Mouse (Mus musculus) liver, embryonic 13.5 days (tissue): Measurements from ENCODE around the gene Txn2. TPM values are rescaled to one million over a fixed set of nuclear protein-coding genes. Genes with fewer than 3 reads are reported as not detected.
A peak's percentile ranks its signal among the peaks of the same experiment; 100 is the strongest.

Experiments used
- ATAC-seq: fragments of 200-750 bp; cut with Nextera tagmentation; 2 replicates; pipeline ENCODE4 v1.8.0; 2017; ENCODE audit warnings: low read depth, mild to moderate bottlenecking, moderate number of reproducible peaks, moderate library complexity
- DNase-seq: peaks from one replicate; pipeline ENCODE4 v3.0.0; 2022
- H3K27ac ChIP-seq: fragments of 300-500 bp; sonication (generic); 2 replicates; pipeline ENCODE4 v1.5.1; 2015; ENCODE audit warnings: moderate library complexity, mild to moderate bottlenecking, inconsistent platforms
- H3K27me3 ChIP-seq: fragments of 300-500 bp; sonication (generic); 2 replicates; pipeline ENCODE4 v1.6.1; 2015; ENCODE audit warnings: mild to moderate bottlenecking, inconsistent platforms
- H3K36me3 ChIP-seq: fragments of 300-500 bp; sonication (generic); 2 replicates; pipeline ENCODE4 v1.6.1; 2015; ENCODE audit warnings: mild to moderate bottlenecking, inconsistent platforms
- H3K4me1 ChIP-seq: fragments of 300-500 bp; sonication (generic); replicated peaks from 2 replicates; pipeline ENCODE4 v1.6.1; 2015; ENCODE audit warnings: inconsistent platforms
- H3K4me2 ChIP-seq: fragments of 300-500 bp; sonication (generic); 2 replicates; pipeline ENCODE4 v1.6.1; 2015; ENCODE audit warnings: inconsistent platforms, mild to moderate bottlenecking, moderate library complexity
- H3K4me3 ChIP-seq: fragments of 300-500 bp; sonication (generic); replicated peaks from 2 replicates; pipeline ENCODE4 v1.5.1; 2015; ENCODE audit warnings: mild to moderate bottlenecking, inconsistent platforms
- H3K9ac ChIP-seq: fragments of 300-500 bp; sonication (generic); 2 replicates; pipeline ENCODE4 v1.6.1; 2015; ENCODE audit warnings: mild to moderate bottlenecking, inconsistent platforms
- H3K9me3 ChIP-seq: fragments of 300-500 bp; sonication (generic); replicated peaks from 2 replicates; pipeline ENCODE4 v1.6.1; 2016; ENCODE audit warnings: inconsistent platforms
- WGBS: fragments of 180-500 bp; shearing (Covaris S2); methylation state at CpG from one replicate; pipeline ENCODE4 v1.1.7; 2015; ENCODE audit not compliant: insufficient replicate concordance; 5-methylcytosine and 5-hydroxymethylcytosine counted together
- polyA plus RNA-seq: library from polyadenylated mRNA; unstranded; fragments of >200 nt; fragmentation: Nextera tagmentation; extraction: Ambion mirVana; gene quantifications from 2 replicates; pipeline ENCODE4 v1.2.1, GENCODE M21; 2015

Gene Txn2
- polyA plus RNA-seq, 1 experiment from 2014 or later, result 238 TPM

DNA sequence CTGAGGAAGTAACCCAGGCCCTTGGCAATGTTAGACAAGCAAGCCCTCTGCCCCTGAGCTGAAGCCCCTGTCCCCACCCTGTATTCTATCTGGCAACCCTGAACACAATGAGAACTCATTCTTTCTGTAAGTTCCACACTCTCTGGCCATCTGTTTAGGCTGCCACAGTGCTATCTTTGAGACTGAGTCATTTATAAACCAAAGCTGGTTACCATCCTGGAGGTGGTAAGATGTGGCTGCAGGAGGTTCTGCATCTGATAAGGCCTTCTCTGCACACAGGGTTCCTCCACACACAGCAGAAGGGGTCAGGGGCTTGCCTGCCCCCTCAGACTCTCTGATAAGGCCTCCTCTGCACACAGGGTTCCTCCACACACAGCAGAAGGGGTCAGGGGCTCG is 41.7 kb downstream of the Txn2 start:
- H3K4me3 ChIP-seq, result no peak overlapping the region
- WGBS, result 17% methylated on average over 1 of the region's 1 CpGs
- H3K4me1 ChIP-seq, result peaks cover 51% of the 10 kb centered on the region
- no peaks in the 10 kb centered on the region for H3K36me3 ChIP-seq
- no peak overlapping the region for H3K4me2 ChIP-seq
- H3K9ac ChIP-seq, result no peak overlapping the region
- H3K27ac ChIP-seq, result no peak overlapping the region
- peaks cover 2% of the 10 kb centered on the region; the same call in 1 of the 2 replicates for H3K27me3 ChIP-seq
- DNase-seq, result no peak
- no peak for ATAC-seq
- H3K9me3 ChIP-seq, result no peaks in the 10 kb centered on the region

DNA sequence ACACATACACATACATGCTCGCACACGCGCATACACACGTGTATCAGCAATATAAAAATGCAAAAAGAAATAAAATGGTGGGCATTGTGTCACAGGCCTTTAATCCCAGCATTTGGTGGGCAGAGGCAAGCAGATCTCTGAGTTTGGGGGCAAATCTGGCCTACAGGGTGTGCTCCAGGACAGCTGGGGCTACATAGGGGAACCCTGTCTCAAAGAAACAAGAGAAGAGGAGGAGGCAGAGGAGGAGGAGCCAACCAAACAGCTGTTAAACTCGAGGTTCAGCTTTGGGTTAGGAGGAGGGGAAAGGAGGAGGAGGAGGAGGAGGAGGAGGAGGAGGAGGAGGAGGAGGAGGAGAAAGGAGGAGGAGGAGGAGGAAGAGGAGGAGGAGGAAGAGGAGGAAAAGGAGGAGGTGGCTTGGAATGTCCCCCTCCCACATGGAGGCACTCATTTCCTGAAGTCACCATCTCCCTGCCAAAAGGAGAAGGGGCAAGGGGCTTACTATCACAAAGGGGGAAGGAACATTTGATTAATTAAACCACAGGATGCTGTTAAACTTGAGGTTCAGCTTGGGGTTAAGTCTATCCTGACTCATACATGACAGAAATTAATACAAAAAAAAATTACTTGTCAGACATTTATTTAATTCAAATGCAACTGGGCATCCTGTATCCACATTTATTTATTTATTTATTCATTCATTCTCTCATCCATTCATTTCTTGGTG is 42.3 kb downstream of the Txn2 start:
- Histone ChIP-seq H3K27ac (no peak overlapping the region), H3K9ac (no peak overlapping the region), H3K4me1 (peaks cover 53% of the 10 kb centered on the region), H3K4me2 (no peak overlapping the region), H3K9me3 (no peaks in the 10 kb centered on the region), H3K27me3 (peaks cover 2% of the 10 kb centered on the region; the same call in 1 of the 2 replicates), H3K4me3 (no peak overlapping the region), H3K36me3 (no peaks in the 10 kb centered on the region)
- ATAC-seq, result no peak
- DNase-seq, result no peak
- 65% methylated on average over 5 of the region's 5 CpGs for WGBS

DNA sequence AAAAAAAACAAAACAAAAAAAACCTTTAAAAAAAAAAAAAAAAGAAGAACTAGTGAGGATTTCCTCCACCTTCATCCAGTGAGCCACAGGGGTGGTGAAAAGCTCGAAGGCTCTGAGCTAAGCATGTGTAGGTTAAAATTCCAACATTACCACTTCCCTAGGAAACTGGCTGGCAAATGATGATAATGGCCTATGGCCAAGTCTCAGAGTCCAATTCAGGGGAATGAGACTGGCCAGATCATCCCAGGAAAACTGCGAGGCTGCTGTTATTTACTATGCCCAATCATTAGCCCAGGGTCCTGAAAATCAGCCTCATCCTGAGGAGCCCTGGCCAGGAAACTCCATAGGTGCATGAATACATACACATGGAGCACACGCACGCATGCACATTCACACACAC is 42.9 kb downstream of the Txn2 start:
- no peak overlapping the region for H3K4me3 ChIP-seq
- H3K4me1 ChIP-seq, result peaks cover 57% of the 10 kb centered on the region
- no peak for ATAC-seq
- H3K27me3 ChIP-seq, result peaks cover 2% of the 10 kb centered on the region; the same call in 1 of the 2 replicates
- no peak overlapping the region for H3K27ac ChIP-seq
- 63% methylated on average over 4 of the region's 4 CpGs for WGBS
- no peaks in the 10 kb centered on the region for H3K9me3 ChIP-seq
- H3K9ac ChIP-seq, result no peak overlapping the region
- DNase-seq, result no peak
- no peak overlapping the region for H3K4me2 ChIP-seq
- H3K36me3 ChIP-seq, result no peaks in the 10 kb centered on the region

DNA sequence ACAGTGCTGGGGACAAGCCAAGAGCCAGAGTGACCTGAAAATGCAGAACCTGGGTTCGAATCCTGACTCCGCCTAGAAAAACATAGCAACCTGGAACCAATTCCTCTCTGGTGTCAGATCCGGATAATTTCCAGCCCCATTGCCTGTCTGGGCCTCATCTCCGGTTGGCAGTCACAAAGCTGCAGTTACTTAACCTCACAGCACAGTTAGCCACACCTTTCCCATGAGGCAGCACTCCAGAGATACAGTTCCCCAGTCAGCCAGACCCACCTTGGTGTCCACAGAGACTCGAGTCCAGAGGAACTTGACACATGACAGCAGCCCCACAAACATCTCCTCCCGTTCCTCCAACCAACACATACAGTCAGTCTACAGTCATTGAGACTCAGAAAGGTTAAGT is 43.6 kb downstream of the Txn2 start:
- Histone ChIP-seq H3K27ac (no peak overlapping the region), H3K27me3 (peaks cover 2% of the 10 kb centered on the region; the same call in 1 of the 2 replicates), H3K36me3 (no peaks in the 10 kb centered on the region), H3K4me3 (no peak overlapping the region), H3K4me2 (no peak overlapping the region), H3K9me3 (no peaks in the 10 kb centered on the region), H3K4me1 (peaks cover 61% of the 10 kb centered on the region), H3K9ac (no peak overlapping the region)
- 49% methylated on average over 6 of the region's 6 CpGs for WGBS
- ATAC-seq (no peak), DNase-seq (no peak)

DNA sequence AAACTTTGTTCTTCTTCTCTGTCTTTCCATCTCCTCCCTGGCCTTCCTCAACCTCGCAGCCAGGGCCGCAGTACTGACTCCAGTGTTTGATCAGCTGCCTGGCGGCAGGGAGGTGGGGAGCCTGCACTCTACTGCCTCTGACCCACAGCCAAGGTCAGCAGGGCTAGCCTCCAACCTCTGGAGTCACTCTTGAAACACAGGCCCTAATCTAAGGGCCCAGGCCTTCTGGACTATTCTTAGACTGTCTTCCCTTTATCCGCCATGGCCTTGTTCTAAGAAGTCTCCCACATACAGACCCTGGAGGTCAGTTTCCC is 45.2 kb downstream of the Txn2 start:
- Histone ChIP-seq H3K4me2 (no peak overlapping the region), H3K9me3 (no peaks in the 10 kb centered on the region), H3K27ac (peak overlapping the region; percentile 50), H3K27me3 (peaks cover 2% of the 10 kb centered on the region; the same call in 1 of the 2 replicates), H3K9ac (no peak overlapping the region), H3K4me1 (peaks cover 58% of the 10 kb centered on the region), H3K36me3 (no peaks in the 10 kb centered on the region), H3K4me3 (no peak overlapping the region)
- DNase-seq (no peak), ATAC-seq (no peak)
- whole genome bisulfite sequencing, result 70% methylated on average over 4 of the region's 4 CpGs

DNA sequence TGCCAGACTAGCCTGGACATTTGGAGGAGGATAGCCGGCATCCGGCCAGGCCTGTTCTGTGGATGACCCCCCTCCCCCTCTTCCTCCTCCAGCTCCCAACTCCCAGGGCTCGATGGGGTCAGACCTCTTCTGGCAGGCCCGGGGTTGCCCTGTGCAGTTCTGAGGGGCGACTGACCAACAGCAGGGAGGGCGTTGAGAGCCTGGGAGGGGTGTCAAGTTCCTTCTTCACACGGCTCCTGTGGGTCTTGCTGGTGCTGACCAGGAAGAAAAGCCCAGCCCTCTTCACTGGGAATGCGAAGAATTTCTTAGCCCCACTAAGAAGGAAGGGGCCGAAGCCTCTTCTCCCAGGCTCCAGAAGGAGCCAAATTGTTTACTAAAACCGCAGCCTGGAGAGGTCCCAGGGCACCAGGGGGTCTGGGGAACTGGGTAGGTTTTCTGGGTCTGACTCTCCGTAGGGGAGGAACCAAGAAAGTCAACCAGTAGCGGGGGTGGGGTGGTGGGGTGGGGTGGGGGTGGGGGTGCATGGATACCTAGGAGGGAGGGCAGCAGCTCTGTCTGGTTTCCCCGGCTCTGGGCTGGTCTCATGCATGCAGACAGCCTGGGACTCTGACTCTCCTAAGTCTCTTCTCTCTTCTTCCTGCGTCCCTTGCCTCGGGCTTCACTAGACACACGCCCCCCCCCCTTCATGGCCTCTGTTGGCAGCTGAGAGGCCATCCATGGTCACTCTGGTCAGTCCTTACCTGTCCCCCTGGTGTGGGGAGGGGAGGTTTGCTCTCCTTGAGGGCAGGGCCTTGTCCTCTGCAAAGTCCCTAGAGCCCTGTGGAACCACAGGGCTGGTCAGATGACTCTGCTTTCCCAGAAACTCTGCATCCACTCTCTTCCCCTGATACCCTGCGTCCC is 45.8 kb downstream of the Txn2 start:
- WGBS, result 35% methylated on average over 16 of the region's 17 CpGs
- Histone ChIP-seq H3K4me3 (no peak overlapping the region), H3K9ac (peak overlapping the region; percentile 13; the same call in 1 of the 2 replicates), H3K36me3 (no peaks in the 10 kb centered on the region), H3K27ac (peak overlapping the region; percentile 61), H3K4me2 (peak overlapping the region; percentile 32; the same call in 1 of the 2 replicates), H3K9me3 (no peaks in the 10 kb centered on the region), H3K4me1 (peaks cover 56% of the 10 kb centered on the region), H3K27me3 (no peaks in the 10 kb centered on the region; the same call in 1 of the 2 replicates)
- DNase-seq (no peak), ATAC-seq (no peak)

DNA sequence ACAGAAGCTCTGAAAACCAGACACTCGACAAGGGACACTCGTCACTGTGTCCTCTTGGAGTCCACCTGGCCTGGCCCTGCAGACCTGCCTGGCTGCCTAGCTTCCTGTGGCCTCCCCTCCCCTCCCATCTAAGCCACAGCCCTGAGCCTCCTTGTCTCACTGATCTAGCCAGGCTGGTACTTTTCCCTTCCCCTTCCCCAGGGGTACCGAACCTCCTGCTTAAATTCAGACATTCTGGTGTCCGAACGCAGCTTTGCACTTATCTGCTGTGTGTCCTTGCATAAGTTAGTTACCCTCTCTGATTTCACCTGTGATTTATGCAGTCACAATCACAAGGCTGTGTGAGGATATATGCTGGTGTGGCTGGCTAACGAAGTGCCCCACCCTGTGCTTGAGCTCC is 46.5 kb downstream of the Txn2 start:
- Histone ChIP-seq H3K27me3 (no peaks in the 10 kb centered on the region; the same call in 1 of the 2 replicates), H3K36me3 (no peaks in the 10 kb centered on the region), H3K27ac (peak overlapping the region; percentile 61), H3K9me3 (no peaks in the 10 kb centered on the region), H3K9ac (0 out of 2 replicates have a peak overlapping the region, but pooled peaks have one; percentile 16), H3K4me3 (no peak overlapping the region), H3K4me2 (peak overlapping the region; percentile 32), H3K4me1 (peaks cover 55% of the 10 kb centered on the region)
- ATAC-seq (no peak), DNase-seq (no peak)
- WGBS, result 21% methylated on average over 6 of the region's 6 CpGs

DNA sequence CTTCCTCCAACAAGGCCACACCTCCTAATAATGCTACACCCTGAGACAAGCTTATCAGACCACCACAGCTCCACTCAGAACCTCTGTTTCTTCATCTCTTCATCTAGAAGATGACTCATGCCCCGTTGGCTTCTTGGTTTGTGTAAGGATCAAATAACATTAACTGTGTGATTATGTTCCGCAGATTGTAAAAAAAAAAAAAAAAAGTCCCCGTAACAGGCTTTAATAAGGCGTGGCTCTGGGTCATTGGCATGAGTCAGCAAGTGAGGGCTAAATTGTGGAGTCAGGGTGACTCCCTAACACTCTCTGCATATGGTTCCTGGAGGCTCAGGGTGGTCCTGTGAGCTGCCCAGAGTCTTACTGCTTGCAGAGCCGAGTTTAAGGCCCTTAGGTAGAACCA is 47.1 kb downstream of the Txn2 start:
- Histone ChIP-seq H3K4me3 (no peak overlapping the region), H3K27ac (peak overlapping the region; percentile 61), H3K9me3 (no peaks in the 10 kb centered on the region), H3K4me1 (peaks cover 50% of the 10 kb centered on the region), H3K27me3 (no peaks in the 10 kb centered on the region; the same call in 1 of the 2 replicates), H3K9ac (0 out of 2 replicates have a peak overlapping the region, but pooled peaks have one; percentile 16), H3K36me3 (no peaks in the 10 kb centered on the region), H3K4me2 (peak overlapping the region; percentile 32)
- ATAC-seq (peak; percentile 72), DNase-seq (peak; percentile 53)
- WGBS, result 7% methylated on average over 5 of the region's 5 CpGs

DNA sequence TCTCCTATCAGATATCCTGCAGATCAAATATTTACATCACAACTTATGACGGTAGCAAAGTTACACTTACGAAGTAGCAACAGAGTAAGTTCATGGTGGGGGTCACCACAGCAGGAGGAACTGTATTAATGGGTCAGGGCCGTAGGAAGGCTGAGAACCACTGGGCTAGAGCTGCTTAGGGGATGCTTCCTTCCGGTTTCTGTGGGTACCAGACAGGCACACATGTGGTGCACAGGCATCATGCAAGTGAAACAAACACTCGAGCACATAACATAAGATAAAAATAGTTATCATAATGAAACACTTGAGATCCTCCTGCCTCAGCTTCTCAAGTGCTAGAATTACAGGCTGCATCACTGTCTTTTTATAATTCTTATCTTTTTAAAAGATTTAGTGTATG is 48.1 kb downstream of the Txn2 start:
- H3K36me3 ChIP-seq, result no peaks in the 10 kb centered on the region
- no peak overlapping the region for H3K9ac ChIP-seq
- peaks cover 47% of the 10 kb centered on the region for H3K4me1 ChIP-seq
- H3K4me3 ChIP-seq, result no peak overlapping the region
- H3K27ac ChIP-seq, result no peak overlapping the region
- DNase-seq, result no peak
- no peaks in the 10 kb centered on the region for H3K9me3 ChIP-seq
- WGBS, result 49% methylated on average over 5 of the region's 5 CpGs
- H3K4me2 ChIP-seq, result no peak overlapping the region
- no peak for ATAC-seq
- H3K27me3 ChIP-seq, result no peaks in the 10 kb centered on the region; the same call in 1 of the 2 replicates

DNA sequence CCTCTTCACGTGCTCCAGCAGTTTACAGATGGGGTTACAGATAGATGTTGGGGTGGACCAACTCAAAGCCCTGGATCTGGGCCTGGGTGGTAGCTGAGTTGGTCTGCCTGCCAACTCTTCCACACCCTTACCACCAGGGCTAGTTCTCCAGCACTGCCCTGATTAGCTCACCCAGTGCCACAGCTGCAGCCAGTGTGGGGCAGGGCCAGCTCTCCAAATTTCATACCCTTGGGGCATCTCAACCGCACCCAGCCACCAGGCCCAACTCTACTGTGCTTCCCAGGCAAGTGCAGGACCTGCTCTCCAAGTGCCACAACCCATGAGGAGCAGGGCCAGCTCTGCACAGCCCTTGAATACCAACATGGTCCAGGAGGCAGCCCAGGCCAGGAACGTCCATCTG is 49.0 kb downstream of the Txn2 start:
- 61% methylated on average over 3 of the region's 3 CpGs for WGBS
- ATAC-seq (no peak), DNase-seq (no peak)
- Histone ChIP-seq H3K36me3 (no peaks in the 10 kb centered on the region), H3K4me2 (no peak overlapping the region), H3K27me3 (no peaks in the 10 kb centered on the region; the same call in 1 of the 2 replicates), H3K4me1 (peaks cover 40% of the 10 kb centered on the region), H3K4me3 (no peak overlapping the region), H3K9ac (no peak overlapping the region), H3K9me3 (no peaks in the 10 kb centered on the region), H3K27ac (no peak overlapping the region)

DNA sequence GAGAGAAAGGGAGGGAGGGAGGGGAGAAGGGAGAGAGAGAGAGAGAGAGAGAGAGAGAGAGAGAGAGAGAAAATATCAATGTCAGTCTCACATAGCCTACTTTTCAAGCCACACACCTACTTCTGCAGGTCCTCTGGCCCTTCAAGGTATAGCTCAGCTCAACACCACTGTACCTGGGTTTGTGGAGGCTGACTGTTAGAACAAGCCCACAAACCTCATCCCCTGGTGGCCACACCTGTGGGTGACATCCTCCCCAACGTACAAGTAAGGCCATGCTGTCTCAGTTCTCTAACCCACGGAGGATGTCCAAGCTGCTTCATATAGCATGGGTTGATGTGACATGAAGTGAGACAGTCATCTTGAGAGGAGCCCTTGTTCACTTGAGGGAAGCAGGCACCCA is 51.6 kb downstream of the Txn2 start:
- Histone ChIP-seq H3K27me3 (no peaks in the 10 kb centered on the region), H3K9me3 (no peaks in the 10 kb centered on the region), H3K27ac (no peak overlapping the region), H3K4me2 (no peak overlapping the region), H3K4me3 (no peak overlapping the region), H3K36me3 (no peaks in the 10 kb centered on the region), H3K4me1 (peaks cover 36% of the 10 kb centered on the region), H3K9ac (no peak overlapping the region)
- ATAC-seq (no peak), DNase-seq (no peak)
- WGBS, result 45% methylated on average over 2 of the region's 2 CpGs
